Mouse (Mus musculus) ES-E14 (cell line): ENCODE data around the gene Dnajb1. TPM values are rescaled to one million over a fixed set of nuclear protein-coding genes. Genes with fewer than 3 reads are reported as not detected.

Source experiments
- DNase-seq: peaks from one replicate; pipeline ENCODE4 v3.0.0-alpha.2; 2013; ENCODE audit warnings: low read depth, low spot score
- H3K27ac ChIP-seq: 2 replicates; pipeline ENCODE4 v1.5.1; 2012; ENCODE audit warnings: low read depth, mild to moderate bottlenecking, low read length, moderate library complexity, mixed read lengths; ENCODE audit not compliant: poor library complexity, insufficient read depth, severe bottlenecking
- H3K36me3 ChIP-seq: 2 replicates; pipeline ENCODE4 v1.6.1; 2012; ENCODE audit warnings: mild to moderate bottlenecking, low read length, moderate library complexity, mixed read lengths; ENCODE audit not compliant: control insufficient read depth, poor library complexity, insufficient read depth, severe bottlenecking
- H3K4me1 ChIP-seq, 2 experiments: fragments of 150-350 bp in 1 of 2; sonication (generic) in 1 of 2; 2 replicates each; pipeline ENCODE4 v1.6.1; 2012; ENCODE audit warnings: low read length in 2 of 2, mild to moderate bottlenecking in 1 of 2, mixed read lengths in 1 of 2; ENCODE audit not compliant: control insufficient read depth in 2 of 2, insufficient read depth in 2 of 2, poor library complexity in 1 of 2
- H3K4me3 ChIP-seq, 2 experiments: fragments of 150-350 bp in 1 of 2; sonication (generic) in 1 of 2; 2 replicates each; pipeline ENCODE4 v1.5.1; 2012; ENCODE audit warnings: low read length in 2 of 2, low read depth in 1 of 2, mild to moderate bottlenecking in 1 of 2, mixed read lengths in 1 of 2; ENCODE audit not compliant: insufficient read depth in 1 of 2, poor library complexity in 1 of 2, severe bottlenecking in 1 of 2
- H3K9ac ChIP-seq: 2 replicates; pipeline ENCODE4 v1.6.1; 2012; ENCODE audit warnings: low read depth, mild to moderate bottlenecking, low read length, mixed read lengths; ENCODE audit not compliant: poor library complexity, insufficient read depth, severe bottlenecking
- H3K9me3 ChIP-seq: fragments of 150-350 bp; sonication (generic); 2 replicates; pipeline ENCODE4 v1.6.1; 2012; ENCODE audit warnings: low read depth, mild to moderate bottlenecking, low read length; ENCODE audit not compliant: control insufficient read depth, insufficient read depth
- CHD2 ChIP-seq: IDR thresholded peaks from 2 replicates; pipeline ENCODE4 v1.6.1; 2014; ENCODE audit warnings: mild to moderate bottlenecking, low read depth, low read length, inconsistent platforms
- HCFC1 ChIP-seq: IDR thresholded peaks from 2 replicates; pipeline ENCODE4 v1.6.1; 2012; ENCODE audit warnings: low read length, inconsistent platforms, borderline replicate concordance; ENCODE audit not compliant: insufficient read depth
- MAFK ChIP-seq: IDR thresholded peaks from 2 replicates; pipeline ENCODE4 v1.6.1; 2014; ENCODE audit warnings: mild to moderate bottlenecking, low read depth, low read length, inconsistent platforms; ENCODE audit not compliant: insufficient read depth
- ZC3H11A ChIP-seq: IDR thresholded peaks from 2 replicates; pipeline ENCODE4 v1.6.1; 2012; ENCODE audit warnings: low read depth, mild to moderate bottlenecking, inconsistent platforms, low read length, borderline replicate concordance
- ZNF384 ChIP-seq: IDR thresholded peaks from 2 replicates; pipeline ENCODE4 v1.6.1; 2012; ENCODE audit warnings: low read depth, low read length, inconsistent platforms
- in situ Hi-C, 2 experiments: fragments of 600-800 bp; cut with MboI; formaldehyde crosslinking; loops; one replicate each; pipeline ENCODE4 v1.15.1; 2025; ENCODE audit warnings: low sequenced_read_pairs in 2 of 2, inconsistent platforms in 1 of 2; ENCODE audit not compliant: unreplicated experiment in 2 of 2
- total RNA-seq: library from RNA; depleted of rRNA; stranded (reverse); fragments of 300-350 nt; gene quantifications from 2 replicates; pipeline ENCODE4 v1.2.3, GENCODE M21; 2012

Dnajb1 gene
- total RNA-seq, 1 experiment = 30.1 TPM

DNA sequence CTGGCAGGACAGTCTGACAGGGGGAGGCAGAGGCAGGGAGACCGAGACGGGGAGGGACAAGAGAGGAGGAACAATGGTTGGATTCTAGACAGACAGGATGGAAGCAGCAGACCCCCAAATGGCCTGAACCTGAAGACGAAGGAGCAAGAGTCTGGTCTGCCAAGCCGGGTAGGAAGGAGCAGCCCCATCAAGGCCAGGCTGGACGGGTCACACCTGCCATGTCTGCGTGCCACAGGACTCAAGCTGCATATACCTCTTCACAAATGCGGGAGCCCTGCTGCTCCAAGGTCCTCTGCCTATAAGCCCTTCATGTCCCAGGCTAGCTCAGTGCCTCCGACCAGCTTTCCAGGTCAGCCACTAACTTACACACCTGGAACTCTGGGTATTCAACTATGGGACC, 28.3 kb upstream of the Dnajb1 start:
- no peak for DNase-seq
- Histone ChIP-seq H3K27ac (no peak overlapping the region), H3K4me1 (peaks cover 2 to 39% of the 10 kb centered on the region in 2 experiments; a peak in 3 of 4 replicates), H3K9ac (no peak overlapping the region), H3K36me3 (peaks cover 3% of the 10 kb centered on the region; the same call in 1 of the 2 replicates), H3K9me3 (no peaks in the 10 kb centered on the region), H3K4me3 (no peak overlapping the region)
- TF ChIP-seq CHD2 = no peak
- TF ChIP-seq MAFK = no peak
- no peak for TF ChIP-seq ZC3H11A
- no peak for TF ChIP-seq HCFC1
- no peak for TF ChIP-seq ZNF384
- in situ Hi-C loops = no loop called here

DNA sequence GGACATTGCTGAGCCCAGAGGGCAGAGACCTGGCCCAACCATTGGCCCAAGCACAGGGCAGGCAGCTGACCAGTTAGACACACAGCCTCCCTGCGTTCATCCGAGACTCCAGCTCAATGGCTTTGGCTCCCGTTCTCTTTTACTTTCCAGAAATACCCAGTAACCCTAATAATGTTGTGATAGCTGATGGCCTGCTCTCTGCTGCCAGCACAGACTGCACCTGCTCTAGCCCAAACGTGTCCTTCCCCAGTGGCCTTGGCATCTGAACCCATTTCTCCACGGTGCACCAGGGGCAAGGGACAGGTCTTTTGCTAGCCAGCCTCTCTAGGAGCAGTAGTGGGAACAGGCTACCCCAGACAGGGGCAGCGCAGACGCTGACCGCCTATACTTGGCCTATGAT, 27.2 kb upstream of the Dnajb1 start:
- no peak for DNase-seq
- H3K4me1 ChIP-seq = peaks cover 2 to 38% of the 10 kb centered on the region in 2 experiments; a peak in 3 of 4 replicates
- H3K4me3 ChIP-seq = no peak overlapping the region
- H3K36me3 ChIP-seq = peaks cover 6% of the 10 kb centered on the region; the same call in 1 of the 2 replicates
- no peak for TF ChIP-seq MAFK
- no peak for TF ChIP-seq CHD2
- TF ChIP-seq ZC3H11A = no peak
- TF ChIP-seq ZNF384 = no peak
- TF ChIP-seq HCFC1 = no peak
- no peak overlapping the region for H3K9ac ChIP-seq
- in situ Hi-C loops = no loop called here
- H3K9me3 ChIP-seq = no peaks in the 10 kb centered on the region
- H3K27ac ChIP-seq = no peak overlapping the region

DNA sequence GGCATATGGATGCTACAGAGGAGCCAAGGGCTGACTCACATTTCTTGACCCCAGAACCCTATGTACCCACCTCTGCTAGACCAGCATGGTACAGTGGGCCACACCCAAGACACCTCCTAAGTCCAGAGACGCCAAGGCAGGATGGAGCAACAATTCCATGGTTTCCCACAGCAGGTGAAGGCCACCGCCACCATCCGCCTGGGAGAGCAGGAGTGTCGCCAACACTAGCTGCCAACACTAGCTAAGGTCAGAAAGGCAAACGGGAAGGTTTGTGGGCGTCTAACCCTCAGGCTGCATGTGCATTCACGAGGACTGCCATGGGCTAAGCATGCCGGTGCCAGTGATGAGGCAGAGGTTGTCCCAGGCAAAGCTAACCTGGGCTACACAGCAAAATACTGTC, 25.8 kb upstream of the Dnajb1 start:
- DNase-seq = no peak

DNA sequence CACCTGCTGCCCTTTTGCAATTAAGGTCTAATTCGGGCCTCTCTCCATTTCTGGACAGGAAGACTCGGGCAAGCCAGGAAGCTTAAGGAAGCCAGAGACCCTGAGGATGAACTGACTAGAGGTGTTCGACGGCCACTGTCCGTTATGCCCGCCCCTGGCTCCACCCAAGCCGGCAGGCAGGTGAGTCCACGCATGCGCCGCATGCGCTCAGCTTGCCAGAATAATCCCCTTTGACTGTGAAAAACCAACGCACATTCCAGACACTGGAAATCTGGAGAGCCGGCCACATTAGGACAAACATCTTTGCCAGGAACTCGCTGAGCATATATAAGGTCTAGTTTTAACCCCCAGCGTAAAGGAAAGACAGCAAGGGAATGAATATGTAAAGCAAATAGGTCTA, 24.8 kb upstream of the Dnajb1 start:
- H3K27ac ChIP-seq = no peak overlapping the region
- DNase-seq = no peak
- no peak overlapping the region for H3K4me3 ChIP-seq
- no peak overlapping the region for H3K9ac ChIP-seq
- no peak for TF ChIP-seq MAFK
- no peak for TF ChIP-seq HCFC1
- TF ChIP-seq ZC3H11A = no peak
- no peak for TF ChIP-seq ZNF384
- TF ChIP-seq CHD2 = no peak
- peaks cover under 1 to 18% of the 10 kb centered on the region in 2 experiments; a peak in 2 of 4 replicates for H3K4me1 ChIP-seq
- peaks cover 7% of the 10 kb centered on the region; the same call in 1 of the 2 replicates for H3K36me3 ChIP-seq
- no peaks in the 10 kb centered on the region for H3K9me3 ChIP-seq
- in situ Hi-C loops = no loop called here

More for the DNA sequence above, 25.8 kb upstream of the Dnajb1 start:
- TF ChIP-seq HCFC1 = no peak
- no peak for TF ChIP-seq ZC3H11A
- no peak for TF ChIP-seq MAFK
- TF ChIP-seq CHD2 = no peak
- TF ChIP-seq ZNF384 = no peak
- no peak overlapping the region for H3K9ac ChIP-seq
- H3K27ac ChIP-seq = no peak overlapping the region
- H3K36me3 ChIP-seq = peaks cover 6% of the 10 kb centered on the region; the same call in 1 of the 2 replicates
- in situ Hi-C loops = no loop called here
- no peak overlapping the region for H3K4me3 ChIP-seq
- H3K9me3 ChIP-seq = no peaks in the 10 kb centered on the region
- H3K4me1 ChIP-seq = peaks cover 2 to 26% of the 10 kb centered on the region in 2 experiments; a peak in 3 of 4 replicates

DNA sequence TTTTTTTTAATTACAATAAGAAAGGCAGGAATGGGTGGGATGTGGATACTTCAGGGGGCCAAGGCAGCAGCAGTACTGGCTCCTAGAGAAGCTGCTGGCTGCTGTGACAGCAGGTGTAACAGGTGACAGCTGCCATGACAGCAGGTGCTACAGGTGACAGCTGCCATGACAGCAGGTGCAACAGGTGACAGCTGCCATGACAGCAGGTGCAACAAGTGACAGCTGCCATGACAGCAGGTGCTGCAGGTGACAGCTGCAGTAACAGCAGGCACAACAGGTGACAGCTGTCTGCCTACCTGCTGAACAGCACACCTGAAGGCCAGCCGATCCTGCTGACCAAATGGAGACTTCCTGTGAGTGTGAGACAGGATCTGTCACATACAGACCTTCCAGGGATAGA, 23.2 kb upstream of the Dnajb1 start:
- Histone ChIP-seq H3K4me3 (no peak overlapping the region), H3K9me3 (no peaks in the 10 kb centered on the region), H3K27ac (no peak overlapping the region), H3K9ac (no peak overlapping the region), H3K4me1 (peaks cover 0 to 11% of the 10 kb centered on the region in 2 experiments; a peak in 2 of 4 replicates), H3K36me3 (peaks cover 14% of the 10 kb centered on the region; the same call in 1 of the 2 replicates)
- TF ChIP-seq ZNF384 (no peak), MAFK (no peak), CHD2 (no peak), ZC3H11A (no peak), HCFC1 (no peak)
- DNase-seq = no peak
- in situ Hi-C loops = no loop called here
